Mouse (Mus musculus) lung, embryonic 15.5 days (tissue): ENCODE measurements at regions not wholly inside any gene's neighbourhood (a gene's known extent, or its start where the extent isn't known, plus 50 kb on each side); places are given as distances from the start of the nearest gene placed in this dataset. TPM values are rescaled to one million over a fixed set of nuclear protein-coding genes. Genes with fewer than 3 reads are reported as not detected.

ENCODE experiments used
- ATAC-seq: fragments of 200-750 bp; cut with Nextera tagmentation; 2 replicates; pipeline ENCODE4 v1.8.0; 2017; ENCODE audit warnings: moderate number of reproducible peaks, borderline replicate concordance; ENCODE audit not compliant: low FRiP score, low TSS enrichment; ENCODE audit errors: extremely low read depth
- H3K27ac ChIP-seq: fragments of 300-500 bp; sonication (generic); 2 replicates; pipeline ENCODE4 v1.5.1; 2015; ENCODE audit warnings: moderate library complexity, mild to moderate bottlenecking, inconsistent platforms
- H3K27me3 ChIP-seq: fragments of 300-500 bp; sonication (generic); 2 replicates; pipeline ENCODE4 v1.6.1; 2015; ENCODE audit warnings: inconsistent platforms
- H3K36me3 ChIP-seq: fragments of 300-500 bp; sonication (generic); 2 replicates; pipeline ENCODE4 v1.6.1; 2015; ENCODE audit warnings: inconsistent platforms
- H3K4me1 ChIP-seq: fragments of 300-500 bp; sonication (generic); 2 replicates; pipeline ENCODE4 v1.6.1; 2015; ENCODE audit warnings: inconsistent platforms
- H3K4me2 ChIP-seq: fragments of 300-500 bp; sonication (generic); 2 replicates; pipeline ENCODE4 v1.6.1; 2015; ENCODE audit warnings: inconsistent platforms, mild to moderate bottlenecking, moderate library complexity
- H3K4me3 ChIP-seq: fragments of 300-500 bp; sonication (generic); 2 replicates; pipeline ENCODE4 v1.5.1; 2015; ENCODE audit warnings: mild to moderate bottlenecking, inconsistent platforms
- H3K9ac ChIP-seq: fragments of 300-500 bp; sonication (generic); 2 replicates; pipeline ENCODE4 v1.6.1; 2015; ENCODE audit warnings: inconsistent platforms
- H3K9me3 ChIP-seq: fragments of 300-500 bp; sonication (generic); 2 replicates; pipeline ENCODE4 v1.6.1; 2016; ENCODE audit warnings: inconsistent platforms
- WGBS: fragments of 180-500 bp; shearing (Covaris S2); methylation state at CpG from one replicate; pipeline ENCODE4 v1.1.7; 2015; 5-methylcytosine and 5-hydroxymethylcytosine counted together
- microRNA-seq: library from miRNA; unstranded; fragments of <30 nt; microRNA quantifications from one replicate; pipeline ENCODE4, GENCODE M21; 2016

- no peaks in the 10 kb centered on the region for H3K9me3 ChIP-seq
- ATAC-seq, result no peak
- no peaks in the 10 kb centered on the region for H3K4me1 ChIP-seq
- no peak overlapping the region for H3K9ac ChIP-seq
- 22% methylated on average over 2 of the region's 2 CpGs for WGBS
- H3K4me2 ChIP-seq, result no peak overlapping the region
- H3K36me3 ChIP-seq, result no peaks in the 10 kb centered on the region
- no peak overlapping the region for H3K4me3 ChIP-seq
- H3K27me3 ChIP-seq, result no peaks in the 10 kb centered on the region
- H3K27ac ChIP-seq, result no peak overlapping the region
These were observed 63.4 kb upstream of the Med14 start for GRCm38 (mm10) chrX:12825262-12825661.

- Histone ChIP-seq H3K4me1 (no peaks in the 10 kb centered on the region), H3K36me3 (no peaks in the 10 kb centered on the region), H3K27ac (no peak overlapping the region), H3K27me3 (no peaks in the 10 kb centered on the region), H3K9me3 (no peaks in the 10 kb centered on the region), H3K4me2 (no peak overlapping the region), H3K4me3 (no peak overlapping the region), H3K9ac (no peak overlapping the region)
- 76% methylated on average over 5 of the region's 5 CpGs for WGBS
- ATAC-seq, result no peak
These were observed 62.6 kb upstream of the Med14 start for GRCm38 (mm10) chrX:12824497-12824896.

GRCm38 (mm10) chrX:12822777-12823176 lies 60.9 kb upstream of the Med14 start:
- 63% methylated on average over 10 of the region's 10 CpGs for WGBS
- Histone ChIP-seq H3K27ac (no peak overlapping the region), H3K36me3 (no peaks in the 10 kb centered on the region), H3K4me2 (no peak overlapping the region), H3K9me3 (no peaks in the 10 kb centered on the region), H3K4me3 (no peak overlapping the region), H3K27me3 (no peaks in the 10 kb centered on the region), H3K4me1 (no peaks in the 10 kb centered on the region), H3K9ac (no peak overlapping the region)
- ATAC-seq, result no peak

DNA sequence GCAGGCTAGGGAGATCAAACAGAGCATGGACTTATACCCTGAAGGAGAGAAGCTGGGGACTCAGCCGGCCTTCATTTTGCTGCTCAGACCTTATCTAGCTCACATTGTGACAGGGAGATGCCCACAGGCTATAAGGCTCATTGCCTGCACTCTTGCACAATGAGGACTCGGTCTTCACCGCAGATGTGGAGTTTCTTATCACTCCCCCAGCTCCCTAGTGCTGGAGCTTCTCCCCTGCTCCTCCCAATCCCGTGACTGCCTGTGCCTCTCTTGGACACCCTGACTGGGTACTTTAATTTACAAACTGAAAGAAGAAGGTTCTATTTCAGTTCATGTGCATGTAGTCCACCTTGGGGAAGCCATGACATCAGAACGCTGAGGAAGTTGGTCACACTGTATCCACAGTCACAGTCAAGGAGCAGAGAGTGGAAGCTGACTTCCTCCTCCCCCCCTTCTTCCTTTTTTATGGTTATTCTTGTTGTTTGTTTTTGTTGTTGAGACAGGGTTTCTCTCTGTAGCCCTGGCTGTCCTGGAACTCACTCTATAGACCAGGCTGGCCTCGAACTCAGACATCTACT lies 51.3 kb upstream of the Med14 start:
- WGBS, result 77% methylated on average over 6 of the region's 6 CpGs
- no peak for ATAC-seq
- no peak overlapping the region for H3K27ac ChIP-seq

More for the DNA sequence above, 51.3 kb upstream of the Med14 start:
- H3K27me3 ChIP-seq, result no peaks in the 10 kb centered on the region
- no peaks in the 10 kb centered on the region for H3K4me1 ChIP-seq
- no peak overlapping the region for H3K9ac ChIP-seq
- no peaks in the 10 kb centered on the region for H3K9me3 ChIP-seq
- H3K4me2 ChIP-seq, result no peak overlapping the region
- no peak overlapping the region for H3K4me3 ChIP-seq
- H3K36me3 ChIP-seq, result no peaks in the 10 kb centered on the region

Small RNA genes lying in the stretch of these regions (microRNA-seq; reads per million reads assigned to microRNA genes)
- not detected for gene Gm25063
